Mouse (Mus musculus): ENCODE measurements around the gene Pi4kb.

DNA sequence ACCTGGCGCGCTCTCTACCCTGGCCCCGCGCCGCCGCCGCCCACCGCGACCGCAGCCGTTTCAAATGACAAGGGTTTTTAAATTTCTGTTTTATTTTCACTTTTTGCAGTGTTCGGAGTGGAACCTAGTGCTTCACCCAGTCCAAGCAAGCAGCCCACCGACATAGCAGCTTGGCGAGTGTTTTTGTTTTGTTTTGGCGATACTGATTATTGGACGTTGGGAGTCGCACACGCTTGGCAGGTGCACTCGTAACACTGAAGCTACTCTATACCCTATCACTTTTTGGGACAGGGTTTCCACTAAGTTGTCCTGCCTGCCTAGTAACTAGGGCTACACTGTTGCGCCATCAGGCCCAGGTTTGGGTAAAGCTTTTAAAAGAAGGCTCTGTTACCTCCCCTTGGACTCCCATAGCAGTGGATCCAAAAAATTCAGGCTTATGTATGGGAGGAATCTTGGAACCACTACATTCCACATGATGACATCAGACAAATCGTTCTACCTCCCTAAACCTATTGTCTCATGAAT is 42.1 kb downstream of the Pi4kb start:
- TF ChIP-seq CTCF (IDR thresholded peaks at IDR 0.05; ENCODE audit: insufficient read depth, low read depth, low read length): no peak
- no peak for TF ChIP-seq POLR2A (IDR thresholded peaks at IDR 0.05; ENCODE audit: insufficient read depth, low read depth, low read length)

Measured in olfactory bulb, adult 2 months (tissue).